Mouse (Mus musculus): ENCODE results near the gene Dlx5.

Dlx5 gene

DNA sequence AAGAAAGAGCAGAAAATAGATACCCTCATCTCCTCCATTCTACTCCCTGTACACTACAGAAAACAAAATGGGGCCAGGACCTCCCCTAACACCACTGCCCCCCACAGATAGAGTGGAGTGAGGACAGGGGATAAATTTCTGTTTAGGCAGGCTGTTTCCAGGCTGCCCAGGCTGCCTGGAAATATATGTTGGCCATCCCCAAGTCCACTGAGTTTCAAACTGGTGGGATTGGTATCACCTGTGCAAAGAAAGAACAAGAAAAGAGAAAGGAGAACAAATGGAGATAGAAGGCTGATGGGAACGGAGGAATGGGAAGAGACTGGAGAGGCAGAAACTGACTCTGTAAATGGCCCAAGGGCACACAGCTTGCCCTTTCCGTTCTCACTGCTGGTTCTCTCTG is 5.7 kb downstream of the Dlx5 start:
- no peak for DNase-seq (ENCODE audit: extremely low read depth, low read depth)

GRCm38 (mm10) chr6:6875676-6876075 is 6.2 kb downstream of the Dlx5 start:
- no peak for DNase-seq (ENCODE audit: extremely low read depth, low read depth)

DNA sequence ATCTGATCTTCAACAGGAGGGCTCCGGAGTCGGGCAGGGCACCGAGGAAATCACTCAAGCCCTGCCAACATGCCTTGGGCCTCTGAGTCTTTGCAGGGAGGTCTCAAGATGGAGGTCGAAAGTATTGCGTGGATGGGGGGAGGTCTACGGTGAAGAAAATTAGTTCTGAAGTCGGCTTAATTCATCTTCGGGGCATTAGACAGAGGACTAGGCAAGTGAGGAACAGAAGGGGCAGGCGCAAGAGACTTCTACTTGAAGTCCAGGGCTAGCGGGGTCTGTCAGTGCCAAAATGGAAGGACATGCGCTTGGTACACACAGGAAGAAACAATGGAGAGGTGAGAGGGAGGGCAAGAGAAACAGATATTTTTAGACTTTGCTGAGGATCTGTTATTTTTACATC is 6.7 kb downstream of the Dlx5 start:
- DNase-seq (ENCODE audit: extremely low read depth, low read depth): no peak

- no peak for DNase-seq (ENCODE audit: extremely low read depth, low read depth)
Measured at GRCm38 (mm10) chr6:6874073-6874771, 7.7 kb downstream of the Dlx5 start.

DNA sequence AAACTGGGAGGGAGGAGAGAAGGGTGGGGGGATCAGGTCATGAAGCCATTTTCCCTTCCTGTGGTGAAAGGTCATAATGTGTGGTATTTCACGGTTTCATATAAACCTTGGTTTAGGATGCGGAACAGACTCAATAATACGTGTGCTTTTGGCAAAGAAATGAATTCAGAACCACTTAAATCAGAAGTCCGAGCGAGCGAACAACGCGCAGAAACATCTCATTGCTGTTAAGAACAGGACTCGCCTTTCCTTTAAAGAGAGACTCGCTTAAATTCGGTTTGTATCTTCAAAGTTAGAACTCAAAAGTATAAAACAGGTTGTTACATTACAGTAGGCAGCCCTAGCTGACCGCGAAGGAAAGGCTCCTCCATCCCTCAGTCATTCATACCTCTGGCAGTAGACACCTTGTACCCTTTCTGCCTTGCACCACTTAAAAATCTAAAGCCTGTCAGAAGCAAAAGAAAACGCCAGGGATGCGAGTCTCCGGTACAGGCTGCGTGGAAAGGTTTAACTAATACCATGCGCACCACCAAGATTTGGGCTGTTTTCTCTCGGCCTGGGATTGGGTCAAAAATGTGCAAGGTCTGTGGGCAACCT is 8.3 kb downstream of the Dlx5 start:
- DNase-seq (ENCODE audit: extremely low read depth, low read depth): no peak

DNA sequence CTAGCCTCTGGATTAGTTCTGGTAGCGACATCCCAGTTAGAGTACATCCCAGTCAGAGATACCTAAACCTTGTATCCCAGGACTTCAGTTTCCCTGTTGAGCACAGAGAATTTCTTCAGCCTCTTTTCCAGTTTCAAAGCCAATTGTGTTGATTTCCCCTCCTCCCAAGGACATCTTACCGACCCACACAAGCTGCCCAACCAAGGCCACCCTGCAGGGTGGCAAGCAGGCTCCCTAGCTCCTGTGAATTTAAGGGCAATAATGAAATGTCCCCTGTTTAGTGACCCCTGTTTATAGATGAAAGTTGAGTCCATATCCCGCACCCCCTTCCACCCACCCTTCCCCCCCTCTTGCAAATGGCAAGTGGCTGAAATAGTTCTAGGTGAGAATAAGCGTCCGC is 9.0 kb downstream of the Dlx5 start:
- DNase-seq (ENCODE audit: extremely low read depth, low read depth): no peak

- no peak for DNase-seq (ENCODE audit: extremely low read depth, low read depth)
Measured at GRCm38 (mm10) chr6:6871692-6872091, 10.2 kb downstream of the Dlx5 start.

DNA sequence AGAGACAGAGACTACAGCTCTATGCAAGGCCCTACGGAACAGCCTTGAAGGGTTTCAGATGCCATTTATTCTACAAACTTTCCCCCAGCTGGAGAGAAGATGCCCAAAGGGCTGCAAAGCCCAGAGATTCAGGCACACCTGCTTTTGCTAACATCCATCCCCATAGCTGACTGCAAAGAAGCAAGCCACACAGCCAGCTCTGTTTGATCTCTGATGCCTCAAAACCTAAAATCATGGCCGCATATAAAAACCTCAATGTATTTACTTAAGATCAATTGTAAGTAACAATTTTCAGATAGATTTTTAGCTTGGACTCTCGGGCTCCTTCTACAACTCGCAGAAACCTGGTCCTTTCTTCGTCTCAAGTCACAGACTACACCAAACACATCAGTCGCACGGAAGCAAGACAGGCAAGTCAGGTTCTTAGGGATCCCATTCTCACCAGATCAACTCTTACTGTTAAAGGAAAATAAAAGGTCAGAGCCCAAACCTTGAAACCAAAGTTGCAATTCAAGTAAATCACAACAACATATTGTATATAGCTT is 10.9 kb downstream of the Dlx5 start:
- no peak for DNase-seq (ENCODE audit: extremely low read depth, low read depth)

GRCm38 (mm10) chr6:6869961-6870800 is 11.7 kb downstream of the Dlx5 start:
- DNase-seq (ENCODE audit: extremely low read depth, low read depth): no peak

DNA sequence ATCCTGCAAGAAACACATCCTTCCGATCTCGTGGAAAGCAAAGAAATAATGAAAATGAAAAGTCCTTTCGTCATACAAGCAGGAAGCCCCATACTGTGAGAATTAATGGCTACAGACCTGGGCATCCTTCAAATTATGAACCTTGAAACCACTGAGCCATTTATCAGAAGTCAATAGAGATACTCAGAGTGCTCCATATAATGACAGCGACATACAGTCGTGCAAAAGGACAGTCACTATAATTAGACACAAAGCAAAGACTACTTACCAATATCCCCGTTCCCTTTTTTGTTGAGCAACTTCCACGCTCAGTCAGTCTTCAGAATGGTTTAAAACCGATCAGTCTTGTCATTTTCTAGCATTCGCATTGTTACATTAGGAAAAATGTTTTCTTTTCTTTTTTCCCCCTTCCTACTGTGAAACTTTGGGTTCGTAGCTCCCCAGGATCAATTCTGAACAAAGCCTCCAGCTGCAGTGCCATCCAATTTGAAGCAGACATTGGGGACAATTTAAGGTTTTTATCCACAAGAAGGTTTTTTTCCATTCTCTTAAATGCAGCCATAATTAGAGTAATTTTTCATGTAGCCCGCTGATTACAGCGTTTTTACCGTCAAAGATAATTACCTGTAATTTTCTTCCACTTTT is 12.7 kb downstream of the Dlx5 start:
- no peak for DNase-seq (ENCODE audit: extremely low read depth, low read depth)

DNA sequence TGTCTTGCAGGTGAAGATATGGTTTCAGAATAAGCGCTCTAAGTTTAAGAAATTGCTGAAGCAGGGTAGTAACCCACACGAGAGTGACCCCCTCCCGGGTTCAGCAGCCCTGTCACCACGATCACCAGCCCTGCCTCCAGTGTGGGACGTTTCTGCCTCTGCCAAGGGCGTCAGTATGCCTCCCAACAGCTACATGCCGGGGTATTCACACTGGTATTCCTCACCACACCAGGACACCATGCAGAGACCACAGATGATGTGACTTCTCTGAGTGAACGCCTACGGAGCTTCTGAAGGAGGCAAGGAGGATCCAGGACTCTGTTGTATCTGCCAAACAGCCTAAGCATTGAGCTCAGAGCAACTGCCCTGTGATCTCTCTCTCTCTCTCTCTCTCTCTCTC is 14.9 kb downstream of the Dlx5 start:
- DNase-seq (ENCODE audit: extremely low read depth, low read depth): no peak

DNA sequence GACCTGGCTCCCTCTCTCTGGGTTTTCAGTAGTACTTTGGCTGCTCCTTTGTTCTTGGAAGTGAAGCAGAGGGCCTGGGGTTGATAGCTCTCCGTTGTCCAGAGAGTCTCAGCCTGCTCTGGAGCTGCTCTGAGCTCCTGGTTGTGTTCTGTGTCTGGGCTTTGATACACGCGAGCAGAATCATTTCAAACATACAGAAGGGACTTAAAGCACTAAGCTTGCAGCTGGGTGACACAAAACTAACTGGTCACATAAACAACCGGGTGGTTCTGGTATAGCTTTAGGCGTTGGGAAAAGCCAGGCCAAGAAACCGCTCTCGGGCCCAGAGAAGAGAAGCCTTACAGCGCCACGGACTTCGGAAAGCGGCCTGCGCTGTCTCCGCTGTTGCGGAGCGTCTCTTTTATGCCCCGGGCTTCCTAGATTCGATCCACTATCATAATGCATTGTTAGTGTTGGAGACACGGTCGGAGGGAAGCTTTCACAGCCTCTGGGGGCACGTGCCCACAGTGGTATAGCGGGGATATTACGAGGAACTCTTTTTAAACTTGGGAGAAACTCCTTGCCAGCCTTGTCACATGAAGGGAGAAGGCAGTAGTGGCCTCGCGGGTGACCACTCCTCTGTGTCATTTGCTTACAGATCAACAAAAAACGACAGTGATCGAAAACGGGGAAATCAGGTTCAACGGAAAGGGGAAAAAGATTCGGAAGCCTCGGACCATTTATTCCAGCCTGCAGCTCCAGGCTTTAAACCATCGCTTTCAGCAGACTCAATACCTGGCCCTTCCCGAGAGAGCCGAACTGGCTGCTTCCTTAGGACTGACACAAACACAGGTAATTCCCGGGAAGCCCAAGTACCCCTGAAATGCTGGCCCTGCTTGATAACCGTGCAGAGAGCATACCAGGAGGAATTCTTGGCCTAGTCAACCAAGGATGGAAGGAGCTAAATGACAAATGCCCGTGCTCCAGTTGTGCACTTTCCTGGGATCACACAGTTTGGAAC is 17.1 kb downstream of the Dlx5 start:
- no peak for DNase-seq (ENCODE audit: extremely low read depth, low read depth)

- DNase-seq (ENCODE audit: extremely low read depth, low read depth): no peak
Measured at GRCm38 (mm10) chr6:6863955-6864354, 17.9 kb downstream of the Dlx5 start.

DNA sequence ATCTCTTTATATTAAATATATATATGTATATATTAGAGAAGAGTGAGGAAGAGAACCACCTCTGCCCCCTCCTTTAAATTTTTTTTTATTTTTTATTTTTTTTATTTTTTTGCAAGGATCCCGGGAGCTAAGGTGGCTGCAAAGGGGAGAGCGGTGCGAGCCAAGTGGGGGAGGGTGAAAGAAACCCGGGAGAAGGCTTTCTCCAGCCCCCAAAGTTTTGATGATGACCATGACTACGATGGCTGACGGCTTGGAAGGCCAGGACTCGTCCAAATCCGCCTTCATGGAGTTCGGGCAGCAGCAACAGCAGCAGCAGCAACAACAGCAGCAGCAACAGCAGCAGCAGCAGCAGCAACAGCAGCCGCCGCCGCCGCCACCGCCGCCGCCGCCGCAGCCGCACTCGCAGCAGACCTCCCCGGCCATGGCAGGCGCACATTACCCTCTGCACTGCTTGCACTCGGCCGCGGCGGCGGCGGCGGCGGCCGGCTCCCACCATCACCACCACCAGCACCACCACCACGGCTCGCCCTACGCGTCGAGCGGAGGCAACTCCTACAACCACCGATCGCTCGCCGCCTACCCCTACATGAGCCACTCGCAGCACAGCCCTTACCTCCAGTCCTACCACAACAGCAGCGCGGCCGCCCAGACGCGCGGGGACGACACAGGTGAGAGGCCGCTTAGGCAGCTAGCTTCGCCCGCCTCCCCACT is 18.6 kb downstream of the Dlx5 start, which contains the start of gene Dlx6:
TSS of gene Dlx6 (plus strand) at position 175 of the 711 bp plus-strand sequence.
- DNase-seq (ENCODE audit: extremely low read depth, low read depth): no peak

DNA sequence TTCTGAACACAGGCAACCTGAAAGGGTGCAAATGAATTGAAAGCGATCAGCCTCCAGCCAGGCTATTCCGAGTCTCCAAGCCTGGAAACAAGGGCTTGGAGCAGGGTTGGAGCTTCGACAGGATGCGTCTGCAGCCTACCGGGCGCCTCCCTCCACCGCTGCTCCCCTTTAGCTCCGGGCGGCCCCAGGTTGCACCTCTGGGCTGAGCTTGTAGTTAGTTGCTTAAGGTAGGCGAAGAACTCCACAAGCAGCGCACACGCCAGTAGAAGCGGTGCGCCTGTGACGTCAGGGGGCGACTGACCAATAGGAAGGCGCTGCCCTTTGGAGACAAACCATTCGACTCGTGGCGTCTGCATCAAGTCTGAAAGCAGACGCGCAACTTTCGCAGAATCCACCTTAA is 19.3 kb downstream of the Dlx5 start:
- no peak for DNase-seq (ENCODE audit: extremely low read depth, low read depth)

DNA sequence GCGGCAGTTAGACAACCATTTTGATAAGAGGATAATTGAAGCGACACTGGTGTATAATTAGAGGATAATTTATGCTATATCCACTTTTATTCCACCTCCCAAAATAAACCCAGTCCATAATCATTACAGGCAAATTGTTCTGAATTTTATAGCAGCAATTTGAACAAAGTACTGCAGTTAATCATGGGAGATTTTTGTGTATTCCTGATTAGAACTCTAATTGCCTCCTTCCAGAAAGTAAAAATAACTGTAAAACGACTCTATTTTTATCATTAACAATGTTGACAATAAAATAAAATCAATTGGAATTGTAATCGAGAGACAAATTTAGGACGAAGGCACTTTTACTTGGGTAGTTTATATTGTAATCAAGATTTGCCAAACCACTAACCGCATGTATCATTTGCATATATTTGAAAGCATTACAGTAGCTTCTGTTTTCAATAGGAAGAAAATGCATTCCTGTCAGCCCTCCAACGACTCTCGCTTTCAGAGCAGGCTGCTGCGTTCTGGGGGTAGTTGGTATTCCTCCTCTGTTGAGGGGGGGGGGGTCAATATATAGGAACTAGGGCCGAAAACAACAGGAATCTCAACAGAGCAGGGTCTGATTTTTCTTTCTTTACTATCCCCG is 20.0 kb downstream of the Dlx5 start:
- no peak for DNase-seq (ENCODE audit: extremely low read depth, low read depth)

GRCm38 (mm10) chr6:6861086-6861797 is 20.6 kb downstream of the Dlx5 start:
- DNase-seq (ENCODE audit: extremely low read depth, low read depth): no peak

GRCm38 (mm10) chr6:6860411-6861085 is 21.3 kb downstream of the Dlx5 start:
- no peak for DNase-seq (ENCODE audit: extremely low read depth, low read depth)

All from MEL-GATA-1-ER (cell line).